Mouse (Mus musculus) thymus, postnatal 14 days (tissue): ENCODE results near the gene Cd7.

ENCODE experiments used
- DNase-seq: peaks from one replicate; pipeline ENCODE4 v3.0.0; 2021

The Cd7 gene

GRCm38 (mm10) chr11:120990126-120990781 is 49.0 kb downstream of the Cd7 start:
- peak; percentile 53 for DNase-seq

DNA sequence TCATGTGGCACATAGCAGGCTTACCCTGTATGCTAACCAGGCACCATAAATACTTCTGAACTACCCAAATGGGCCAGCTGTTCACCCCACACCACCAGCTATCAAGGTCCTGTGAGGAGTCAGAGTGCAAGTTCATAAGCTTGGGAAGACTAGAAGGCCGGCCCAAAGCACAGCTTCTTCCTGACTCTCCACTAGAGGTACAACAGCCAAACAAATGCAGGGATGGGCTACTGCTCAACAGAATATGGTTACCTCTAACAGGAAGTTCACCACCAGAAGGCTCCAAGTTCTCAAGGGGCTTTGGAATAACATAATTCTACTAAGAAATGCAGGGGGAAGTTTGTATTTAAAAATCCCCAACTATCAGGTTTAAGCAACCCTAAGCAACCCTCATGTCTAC is 49.7 kb downstream of the Cd7 start:
- DNase-seq: no peak

GRCm38 (mm10) chr11:120988410-120988809 is 50.8 kb downstream of the Cd7 start:
- no peak for DNase-seq

DNA sequence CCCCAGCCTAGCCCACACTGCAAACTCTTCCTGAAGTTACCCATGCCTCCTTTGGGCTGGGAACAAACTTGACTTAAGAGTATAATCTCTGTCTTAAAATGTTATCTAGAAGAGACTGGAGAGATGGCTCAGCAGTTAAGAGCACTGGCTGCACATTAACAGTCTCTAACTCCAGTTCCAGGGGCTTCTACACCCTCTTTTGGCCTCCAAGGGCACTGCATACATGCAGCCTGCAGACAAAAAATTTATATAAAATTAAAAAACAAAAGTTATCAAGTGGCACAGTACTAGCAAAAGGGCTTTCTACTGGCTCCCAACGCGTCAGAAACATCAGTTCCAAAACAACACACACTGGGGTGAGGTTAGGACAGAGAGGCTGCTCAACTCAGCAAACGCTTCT is 51.6 kb downstream of the Cd7 start:
- no peak for DNase-seq
